Comparison of ENCODE assay signal across 13 mouse cellular contexts in the genomic region with DNA sequence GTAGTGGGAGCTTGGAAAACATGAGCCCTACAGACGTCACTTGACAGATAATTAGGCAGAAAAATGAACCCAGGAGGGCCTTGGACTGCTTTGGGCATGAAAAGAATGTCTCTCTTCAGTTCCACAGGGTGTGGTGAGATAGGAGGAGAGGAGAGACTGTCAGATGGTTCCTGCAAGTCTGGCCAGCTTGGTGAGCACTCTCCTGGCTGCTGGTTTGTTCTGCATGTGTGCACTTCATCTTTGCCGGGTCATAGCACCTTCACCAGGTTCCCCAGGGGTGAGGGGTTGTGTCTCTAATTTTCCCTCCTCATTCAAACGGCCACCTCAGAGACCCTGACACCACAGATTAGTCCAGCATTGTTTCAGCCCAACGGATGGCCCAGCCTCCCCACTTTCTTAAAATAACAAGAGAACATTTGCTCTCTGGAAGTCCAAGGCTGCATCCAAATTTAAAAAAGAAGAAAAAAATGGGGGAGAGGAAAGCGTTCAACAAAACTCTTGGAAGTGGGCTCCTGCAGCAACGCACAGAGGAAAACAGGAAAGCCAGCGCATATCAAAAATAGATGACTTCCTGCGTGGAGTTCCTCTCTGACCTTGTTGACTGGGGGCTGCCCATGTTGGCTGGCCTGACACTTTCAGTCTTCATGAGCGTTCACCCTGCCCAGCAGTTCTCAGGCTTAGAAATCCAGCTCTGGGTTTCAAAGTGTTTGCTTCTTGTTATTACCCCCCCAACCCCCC.
DNase-seq lines count a peak whose midpoint lies in the region; ATAC-seq and TF ChIP-seq lines count a peak whose summit lies in the region.
"Had no signal": no experiment of that assay in that cellular context is flagged by ENCODE, and none has a peak within 500 bp of the region (broad histone marks: within the 10 kb centered on the region; RNA-seq: fewer than 3 reads in every experiment).

No protein-coding gene starts in this region.

- ATAC-seq in liver, embryonic 11.5 days (replicated peaks; ENCODE audit: low FRiP score) = no peak
- no peak for ATAC-seq in heart, embryonic 15.5 days (replicated peaks; ENCODE audit: insufficient number of reproducible peaks, insufficient read depth, low FRiP score, low read depth)
- no peak for ATAC-seq in kidney, embryonic 16.5 days (ENCODE audit: low FRiP score, low TSS enrichment)

- no peaks in the 10 kb centered on the region for H3K36me3 ChIP-seq in liver, adult 2 months (ENCODE audit: control insufficient read depth, insufficient read depth, low read length)
- H3K36me3 ChIP-seq in liver, embryonic 11.5 days (ENCODE audit: control insufficient read depth, insufficient read depth, low read length) = no peaks in the 10 kb centered on the region
- H3K36me3 ChIP-seq in heart, embryonic 15.5 days = no peaks in the 10 kb centered on the region
- H3K36me3 ChIP-seq in kidney, embryonic 16.5 days (ENCODE audit: insufficient read depth, low read length) = no peaks in the 10 kb centered on the region
- H3K36me3 ChIP-seq: limb, embryonic 12.5 days; midbrain, embryonic 10.5 days had no signal

- H3K4me2 ChIP-seq in liver, embryonic 11.5 days = no peak overlapping the region
- no peak overlapping the region for H3K4me2 ChIP-seq in heart, embryonic 15.5 days
- H3K4me2 ChIP-seq in kidney, embryonic 16.5 days (replicated peaks; ENCODE audit: low read depth, low read length) = no peak overlapping the region
- H3K4me2 ChIP-seq: hindbrain, embryonic 14.5 days; limb, embryonic 12.5 days had no signal

- no peak for TF ChIP-seq POLR2A in liver, adult 2 months (IDR thresholded peaks at IDR 0.05; ENCODE audit: extremely low read depth, insufficient read depth, low read length)

- 64% methylated on average over 9 of the region's 9 CpGs for WGBS in liver, adult 2 months
- WGBS in liver, embryonic 11.5 days = 24% methylated on average over 9 of the region's 9 CpGs
- WGBS in heart, embryonic 15.5 days = 31% methylated on average over 9 of the region's 9 CpGs
- 46% methylated on average over 9 of the region's 9 CpGs for WGBS in kidney, embryonic 16.5 days

- no peaks in the 10 kb centered on the region for H3K9me3 ChIP-seq in liver, embryonic 11.5 days (ENCODE audit: control insufficient read depth, low read length)
- H3K9me3 ChIP-seq in heart, embryonic 15.5 days (replicated peaks) = no peaks in the 10 kb centered on the region
- no peaks in the 10 kb centered on the region; the same call in 1 of the 2 replicates for H3K9me3 ChIP-seq in kidney, embryonic 16.5 days (ENCODE audit: low read length)
- H3K9me3 ChIP-seq: limb, embryonic 12.5 days had no signal

- H3K27ac ChIP-seq in liver, adult 2 months (replicated peaks; ENCODE audit: insufficient read depth, low read depth, low read length) = peak overlapping the region; percentile 81
- no peak overlapping the region for H3K27ac ChIP-seq in liver, embryonic 11.5 days (ENCODE audit: low read depth, low read length)
- peak overlapping the region; percentile 66 for H3K27ac ChIP-seq in heart, embryonic 15.5 days
- peak overlapping the region; percentile 65 for H3K27ac ChIP-seq in kidney, embryonic 16.5 days (ENCODE audit: low read length)
- H3K27ac ChIP-seq: hindbrain, embryonic 14.5 days; limb, embryonic 12.5 days; midbrain, embryonic 10.5 days had no signal

- DNase-seq in liver, adult 2 months (ENCODE audit: extremely low read depth, low read depth, low spot score) = no peak
- DNase-seq in liver, embryonic 11.5 days (ENCODE audit: low spot score) = no peak
- peak; percentile 26 for DNase-seq in retina, embryonic 14.5 days (ENCODE audit: low spot score)
- no peak for DNase-seq in natural killer cell, adult 2 months (ENCODE audit: low spot score in 2 of 2)
- DNase-seq in MN1 (ENCODE audit: low spot score) = no peak
- DNase-seq: cerebellum, adult 2 months; layer of hippocampus, adult 9-11 months; thymus, adult 2 months had no signal

- H3K4me1 ChIP-seq in liver, adult 2 months (ENCODE audit: control insufficient read depth, insufficient read depth, low read length) = no peaks in the 10 kb centered on the region; the same call in 1 of the 2 replicates
- H3K4me1 ChIP-seq in liver, embryonic 11.5 days (replicated peaks; ENCODE audit: control insufficient read depth, insufficient read depth, low read length) = peaks cover 5% of the 10 kb centered on the region; the same call in 1 of the 2 replicates
- H3K4me1 ChIP-seq in heart, embryonic 15.5 days (replicated peaks) = peaks cover 25% of the 10 kb centered on the region
- peaks cover 17% of the 10 kb centered on the region; the same call in 1 of the 2 replicates for H3K4me1 ChIP-seq in kidney, embryonic 16.5 days (ENCODE audit: insufficient read depth, low read length)

- H3K27me3 ChIP-seq in liver, adult 2 months (ENCODE audit: control insufficient read depth, insufficient read depth, low read length) = no peaks in the 10 kb centered on the region
- H3K27me3 ChIP-seq in liver, embryonic 11.5 days (replicated peaks; ENCODE audit: control insufficient read depth, insufficient read depth, low read length) = no peaks in the 10 kb centered on the region
- no peaks in the 10 kb centered on the region for H3K27me3 ChIP-seq in heart, embryonic 15.5 days
- H3K27me3 ChIP-seq in kidney, embryonic 16.5 days (ENCODE audit: insufficient read depth, low read length) = no peaks in the 10 kb centered on the region
- H3K27me3 ChIP-seq: limb, embryonic 12.5 days had no signal

- no peak overlapping the region for H3K9ac ChIP-seq in liver, adult 2 months (ENCODE audit: low read depth, low read length)
- H3K9ac ChIP-seq in liver, embryonic 11.5 days (ENCODE audit: low read depth, low read length) = no peak overlapping the region
- H3K9ac ChIP-seq in heart, embryonic 15.5 days = no peak overlapping the region
- no peak overlapping the region for H3K9ac ChIP-seq in kidney, embryonic 16.5 days (replicated peaks; ENCODE audit: low read length)
- H3K9ac ChIP-seq: hindbrain, embryonic 14.5 days; limb, embryonic 12.5 days had no signal

- TF ChIP-seq CTCF in liver, adult 2 months (IDR thresholded peaks at IDR 0.05; ENCODE audit: low read depth, low read length) = no peak

- no peaks in the 10 kb centered on the region for H3K79me2 ChIP-seq in liver, adult 2 months (ENCODE audit: control insufficient read depth, insufficient read depth, low read length)

- no peak overlapping the region for H3K4me3 ChIP-seq in liver, adult 2 months (ENCODE audit: insufficient read depth, low read depth, low read length)
- no peak overlapping the region for H3K4me3 ChIP-seq in liver, embryonic 11.5 days (ENCODE audit: low read depth, low read length)
- no peak overlapping the region for H3K4me3 ChIP-seq in heart, embryonic 15.5 days
- H3K4me3 ChIP-seq in kidney, embryonic 16.5 days (ENCODE audit: low read length) = no peak overlapping the region
- H3K4me3 ChIP-seq: limb, embryonic 12.5 days; midbrain, embryonic 10.5 days had no signal
